Mouse (Mus musculus): ENCODE measurements at regions not wholly inside any gene's neighbourhood (a gene's known extent, or its start where the extent isn't known, plus 50 kb on each side); places are given as distances from the start of the nearest gene placed in this dataset.

- DNase-seq (ENCODE audit: low spot score in 2 of 2) = no peak
These were observed 68.5 kb upstream of the Rgs1 start for GRCm38 (mm10) chr1:144317560-144317959.

GRCm38 (mm10) chr1:144316251-144316650 is 67.2 kb upstream of the Rgs1 start:
- no peak for DNase-seq (ENCODE audit: low spot score in 2 of 2)

- no peak for DNase-seq (ENCODE audit: low spot score in 2 of 2)
These were observed 65.3 kb upstream of the Rgs1 start for GRCm38 (mm10) chr1:144314382-144314781.

DNA sequence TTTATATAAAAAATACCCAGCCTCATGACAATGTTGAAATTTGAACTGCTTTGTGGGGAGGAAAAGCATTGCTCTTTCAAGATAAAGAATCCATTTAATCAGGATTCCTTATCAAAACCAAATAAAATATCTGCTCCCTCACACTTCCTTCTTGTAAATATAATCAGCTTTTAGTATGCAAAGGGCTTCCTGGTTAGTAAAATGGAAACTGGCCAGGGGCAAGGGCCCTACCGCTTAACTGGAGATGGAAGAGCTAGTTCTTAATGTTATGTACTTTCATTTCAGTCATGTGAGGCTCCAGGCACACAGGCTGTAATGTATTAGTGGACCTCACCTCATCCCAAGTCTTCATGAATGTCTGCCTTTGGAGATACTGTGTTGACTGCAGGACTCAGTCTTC is 64.3 kb upstream of the Rgs1 start:
- DNase-seq (ENCODE audit: low spot score in 2 of 2) = no peak

- no peak for DNase-seq (ENCODE audit: low spot score in 2 of 2)
These were observed 60.9 kb upstream of the Rgs1 start for GRCm38 (mm10) chr1:144309901-144310300.

GRCm38 (mm10) chr1:144308313-144308712 is 59.3 kb upstream of the Rgs1 start:
- no peak for DNase-seq (ENCODE audit: low spot score in 2 of 2)

GRCm38 (mm10) chr1:144307854-144308285 is 58.8 kb upstream of the Rgs1 start:
- DNase-seq (ENCODE audit: low spot score in 2 of 2) = no peak

- DNase-seq (ENCODE audit: low spot score in 2 of 2) = no peak
These were observed 58.2 kb upstream of the Rgs1 start for GRCm38 (mm10) chr1:144307017-144307853.

DNA sequence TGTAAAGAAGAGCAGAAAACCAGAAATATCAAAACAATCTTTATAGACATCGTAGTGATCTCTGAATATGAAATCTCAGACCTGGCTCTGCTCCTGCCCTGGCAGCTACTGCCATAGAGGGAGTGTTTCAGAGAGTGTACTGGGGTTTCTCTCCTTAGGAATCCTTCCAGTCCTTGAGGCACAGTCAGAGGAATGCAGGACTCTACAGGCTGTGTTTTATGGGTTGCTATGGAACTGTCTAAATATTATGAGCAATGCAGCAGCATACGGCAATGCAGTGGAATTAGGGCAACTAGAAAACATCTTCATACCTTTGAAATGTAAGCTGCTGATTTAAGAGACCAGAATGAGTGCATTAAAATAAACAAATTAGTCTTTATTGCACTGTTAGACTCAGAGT is 57.2 kb upstream of the Rgs1 start:
- DNase-seq (ENCODE audit: low spot score in 2 of 2) = no peak

- DNase-seq (ENCODE audit: low spot score in 2 of 2) = no peak
These were observed 51.6 kb upstream of the Rgs1 start for GRCm38 (mm10) chr1:144300670-144301069.

All from left cerebral cortex, adult 9 months (tissue).